Comparison of ENCODE assay signal across 27 mouse cellular contexts in genomic region chr2:170530256-170530655, GRCm38 (mm10). TPM values are rescaled to one million over a fixed set of nuclear protein-coding genes. Genes with fewer than 3 reads are reported as not detected.
DNase-seq lines count a peak whose midpoint lies in the region; TF ChIP-seq lines count a peak whose summit lies in the region.
"Had no signal": no experiment of that assay in that cellular context is flagged by ENCODE, and none has a peak within 500 bp of the region (broad histone marks: within the 10 kb centered on the region; RNA-seq: fewer than 3 reads in every experiment).

No protein-coding gene starts in this region.

- no peaks in the 10 kb centered on the region for H3K27me3 ChIP-seq in ES-Bruce4 (ENCODE audit: control insufficient read depth, insufficient read depth, low read length, poor library complexity, severe bottlenecking)
- H3K27me3 ChIP-seq in forebrain, embryonic 10.5 days (ENCODE audit: poor library complexity, severe bottlenecking), result no peaks in the 10 kb centered on the region
- H3K27me3 ChIP-seq: embryonic facial prominence, embryonic 13.5 days; embryonic facial prominence, embryonic 15.5 days; forebrain, embryonic 13.5 days; forebrain, embryonic 15.5 days had no signal

- no peaks in the 10 kb centered on the region for H3K36me3 ChIP-seq in ES-Bruce4 (ENCODE audit: control insufficient read depth, insufficient read depth, low read length, poor library complexity, severe bottlenecking)
- no peaks in the 10 kb centered on the region for H3K36me3 ChIP-seq in ES-E14 (ENCODE audit: control insufficient read depth, insufficient read depth, low read length, poor library complexity, severe bottlenecking)
- no peaks in the 10 kb centered on the region for H3K36me3 ChIP-seq in forebrain, embryonic 10.5 days (replicated peaks)
- H3K36me3 ChIP-seq: embryonic facial prominence, embryonic 13.5 days; embryonic facial prominence, embryonic 15.5 days; forebrain, embryonic 15.5 days had no signal

- H3K27ac ChIP-seq in ES-Bruce4 (ENCODE audit: insufficient read depth, low read length) (peak overlapping the region; percentile 94), ES-E14 (ENCODE audit: insufficient read depth, low read depth, low read length, poor library complexity, severe bottlenecking) (peak overlapping the region; percentile 96)
- H3K27ac ChIP-seq in forebrain, embryonic 10.5 days, result no peak overlapping the region
- H3K27ac ChIP-seq: embryonic facial prominence, embryonic 13.5 days; embryonic facial prominence, embryonic 15.5 days; forebrain, embryonic 13.5 days; forebrain, embryonic 15.5 days had no signal

- peak; percentile 29; the same call in 1 of the 2 replicates for TF ChIP-seq EP300 in ES-Bruce4 (IDR thresholded peaks at IDR 0.05; ENCODE audit: insufficient read depth, low read depth, low read length)

- H3K4me3 ChIP-seq in ES-Bruce4 (ENCODE audit: low read depth, low read length) (0 out of 2 replicates have a peak overlapping the region, but pooled peaks have one; percentile 16), ES-E14 (ENCODE audit: insufficient read depth in 1 of 2, low read depth in 1 of 2, low read length in 2 of 2, poor library complexity in 1 of 2, severe bottlenecking in 1 of 2) (peak overlapping the region; percentile 29 to 49)
- H3K4me3 ChIP-seq in forebrain, embryonic 10.5 days, result no peak overlapping the region
- H3K4me3 ChIP-seq: embryonic facial prominence, embryonic 13.5 days; embryonic facial prominence, embryonic 15.5 days; erythroblast, embryonic 14.5 days; forebrain, embryonic 13.5 days; forebrain, embryonic 15.5 days had no signal

- DNase-seq in ES-E14 (ENCODE audit: low read depth, low spot score) (no peak), ZHBTc4 (ENCODE audit: low read depth, low spot score) (peak; percentile 65)
- no peak for DNase-seq in forebrain, embryonic 10.5 days (ENCODE audit: extremely low spot score, low spot score)
- DNase-seq in thymus, postnatal 36 days, result no peak
- DNase-seq in thymus, postnatal 25 days, result no peak
- DNase-seq: adrenal gland, adult 2 months; adrenal gland, postnatal 10 days; adrenal gland, postnatal 25 days; cerebellum, adult 11 months; cerebellum, adult 18-20 months; cerebellum, adult 8-10 months; cerebellum, adult 9-11 months; cerebellum, postnatal 14 days; cerebellum, postnatal 36 days; embryo, embryonic 11 days; forebrain, postnatal 0 days had no signal

- H3K9me3 ChIP-seq in ES-Bruce4 (replicated peaks; ENCODE audit: control insufficient read depth, insufficient read depth, low read length, poor library complexity, severe bottlenecking) (no peaks in the 10 kb centered on the region), ES-E14 (ENCODE audit: control insufficient read depth, insufficient read depth, low read depth, low read length) (no peaks in the 10 kb centered on the region)
- no peaks in the 10 kb centered on the region for H3K9me3 ChIP-seq in forebrain, embryonic 10.5 days
- H3K9me3 ChIP-seq: embryonic facial prominence, embryonic 13.5 days; embryonic facial prominence, embryonic 15.5 days; forebrain, embryonic 13.5 days; forebrain, embryonic 15.5 days had no signal

- in situ Hi-C loops in ES-E14 (cut with MboI; ENCODE audit: low sequenced_read_pairs in 2 of 2, unreplicated experiment in 2 of 2), result no loop called here

- H3K4me1 ChIP-seq in ES-Bruce4 (ENCODE audit: control insufficient read depth, insufficient read depth, low read length) (peaks cover 2% of the 10 kb centered on the region), ES-E14 (ENCODE audit: control insufficient read depth in 2 of 2, insufficient read depth in 2 of 2, low read length in 2 of 2, poor library complexity in 1 of 2) (peaks cover 15 to 31% of the 10 kb centered on the region in 2 experiments)
- peaks cover 4% of the 10 kb centered on the region; the same call in 1 of the 2 replicates for H3K4me1 ChIP-seq in forebrain, embryonic 10.5 days
- H3K4me1 ChIP-seq: embryonic facial prominence, embryonic 13.5 days; embryonic facial prominence, embryonic 15.5 days had no signal

- WGBS in forebrain, embryonic 10.5 days, result 93% methylated on average over 3 of the region's 3 CpGs

- TF ChIP-seq POLR2A in ES-Bruce4 (IDR thresholded peaks at IDR 0.05; ENCODE audit: insufficient read depth, low read length), result no peak

- H3K9ac ChIP-seq in ES-Bruce4 (ENCODE audit: low read depth, poor library complexity, severe bottlenecking), result no peak overlapping the region
- H3K9ac ChIP-seq in ES-E14 (ENCODE audit: insufficient read depth, low read depth, low read length, poor library complexity, severe bottlenecking), result peak overlapping the region; percentile 69
- H3K9ac ChIP-seq: embryonic facial prominence, embryonic 13.5 days; embryonic facial prominence, embryonic 15.5 days; forebrain, embryonic 13.5 days; forebrain, embryonic 15.5 days; forebrain, postnatal 0 days had no signal

- TF ChIP-seq CTCF in ES-Bruce4 (IDR thresholded peaks at IDR 0.05; ENCODE audit: low read depth, low read length), result no peak

TF ChIP-seq in ES-E14, 5 proteins besides CTCF, POLR2A, EP300 and RAD21:
- TF ChIP-seq MAFK (IDR thresholded peaks at IDR 0.05; ENCODE audit: insufficient read depth, low read depth, low read length), result no peak
- TF ChIP-seq ZNF384 (IDR thresholded peaks at IDR 0.05; ENCODE audit: low read depth, low read length), result no peak
- no peak for TF ChIP-seq HCFC1 (IDR thresholded peaks at IDR 0.05; ENCODE audit: borderline replicate concordance, insufficient read depth, low read length)
- TF ChIP-seq ZC3H11A (IDR thresholded peaks at IDR 0.05; ENCODE audit: borderline replicate concordance, low read depth, low read length), result no peak
- no peak for TF ChIP-seq CHD2 (IDR thresholded peaks at IDR 0.05; ENCODE audit: low read depth, low read length)

RNA-seq across cellular contexts. Expression of gene Cyp24a1, which starts 33.3 kb away (rescaled TPM):
- polyA plus RNA-seq in ES-Bruce4 (2011; ENCODE audit: insufficient read depth, insufficient read length, low read depth, missing spikeins), result not detected in 2 replicates
- not detected in 2 replicates for total RNA-seq in ES-E14 (2012; rRNA removed)
- polyA plus RNA-seq in forebrain, embryonic 10.5 days (2016; fragmentation: Nextera tagmentation; extraction: Ambion mirVana), result 0.05 TPM in 1 of 2 replicates, not detected in the other
- total RNA-seq: adrenal gland, adult 2 months; adrenal gland, postnatal 10 days; adrenal gland, postnatal 25 days; common myeloid progenitor, adult 5-6 weeks; forebrain, postnatal 0 days; MEL had no signal
- polyA plus RNA-seq: C2C12; embryonic facial prominence, embryonic 11.5 days; embryonic facial prominence, embryonic 13.5 days; erythroblast, embryonic 14.5 days; forebrain, embryonic 11.5 days; forebrain, postnatal 0 days had no signal

RNA-seq across cellular contexts. Expression of gene Pfdn4, which starts 34.0 kb away (rescaled TPM):
- polyA plus RNA-seq in ES-Bruce4 (2011; ENCODE audit: insufficient read depth, insufficient read length, low read depth, missing spikeins), result 163 and 165 TPM in 2 replicates
- 52.6 and 72.6 TPM in 2 replicates for total RNA-seq in ES-E14 (2012; rRNA removed)
- polyA plus RNA-seq in forebrain, embryonic 10.5 days (2016; fragmentation: Nextera tagmentation; extraction: Ambion mirVana), result 94.0 and 98.9 TPM in 2 replicates
